Mouse (Mus musculus) left cerebral cortex, adult 8-10 months (tissue): ENCODE data around the gene Efcab11. TPM values are rescaled to one million over a fixed set of nuclear protein-coding genes. Genes with fewer than 3 reads are reported as not detected.

ENCODE experiments used
- DNase-seq, 2 experiments: peaks; one replicate each; pipeline ENCODE4 v3.0.0; 2022; ENCODE audit warnings: low spot score in 2 of 2
- total RNA-seq, 4 experiments: library from RNA; stranded (reverse); gene quantifications; 2 replicates each; pipeline ENCODE4 v1.2.4; 2022

The Efcab11 gene
- under 1 TPM; 0.15 to 0.77 (median 0.62) TPM for total RNA-seq

GRCm38 (mm10) chr12:99884269-99885261, at the start of gene Efcab11, which contains the start of gene Tdp1:
Gene Efcab11 (minus strand): TSS chr12:99884439.
Gene Tdp1 (plus strand): TSS chr12:99884517.
- DNase-seq, result peak; percentile 76 to 85

DNA sequence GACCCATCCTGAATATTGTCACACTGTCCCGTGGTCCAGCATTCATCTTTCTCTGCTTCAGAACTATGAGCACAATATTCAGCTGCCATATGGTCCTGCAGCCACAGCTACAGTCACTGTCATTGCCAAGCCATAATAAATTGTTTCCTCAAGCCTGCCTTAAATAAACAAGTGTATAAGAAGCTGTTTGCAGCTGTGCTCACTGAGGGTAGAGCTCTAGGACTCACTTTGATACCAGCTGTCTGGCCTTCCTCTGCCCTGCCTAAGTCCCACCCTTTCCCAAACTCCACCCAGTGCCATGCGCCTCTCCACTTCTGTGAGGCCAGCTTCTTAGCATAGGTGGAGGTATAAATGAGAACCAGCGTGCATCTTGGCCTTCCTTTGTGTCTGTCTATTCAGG, 49.4 kb upstream of the Efcab11 start:
- DNase-seq, result no peak

DNA sequence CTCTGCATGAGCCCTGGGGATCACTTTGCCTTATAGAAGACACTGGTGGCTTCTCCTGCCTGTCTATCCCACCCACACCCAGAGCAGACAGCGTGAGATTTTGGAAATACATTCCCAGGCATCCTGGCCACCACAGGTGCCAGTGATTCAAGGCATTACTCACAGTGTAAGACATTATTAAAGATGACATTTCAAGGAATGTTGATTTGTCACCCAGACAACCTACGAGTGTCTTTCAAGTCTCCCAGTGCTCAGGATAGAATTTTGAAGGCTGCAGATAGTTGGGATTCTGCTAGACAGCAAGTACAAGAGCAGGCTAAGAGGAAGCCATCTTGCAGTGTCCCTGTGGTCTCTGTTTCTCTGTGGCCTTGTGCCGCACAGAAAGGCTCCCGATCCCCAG, 48.0 kb upstream of the Efcab11 start:
- peak in 1 of 2 experiments; percentile 32 for DNase-seq

GRCm38 (mm10) chr12:99929160-99929559, 44.9 kb upstream of the Efcab11 start:
- DNase-seq, result no peak

GRCm38 (mm10) chr12:99928311-99928710, 44.1 kb upstream of the Efcab11 start:
- DNase-seq, result peak in 1 of 2 experiments; percentile 70

DNA sequence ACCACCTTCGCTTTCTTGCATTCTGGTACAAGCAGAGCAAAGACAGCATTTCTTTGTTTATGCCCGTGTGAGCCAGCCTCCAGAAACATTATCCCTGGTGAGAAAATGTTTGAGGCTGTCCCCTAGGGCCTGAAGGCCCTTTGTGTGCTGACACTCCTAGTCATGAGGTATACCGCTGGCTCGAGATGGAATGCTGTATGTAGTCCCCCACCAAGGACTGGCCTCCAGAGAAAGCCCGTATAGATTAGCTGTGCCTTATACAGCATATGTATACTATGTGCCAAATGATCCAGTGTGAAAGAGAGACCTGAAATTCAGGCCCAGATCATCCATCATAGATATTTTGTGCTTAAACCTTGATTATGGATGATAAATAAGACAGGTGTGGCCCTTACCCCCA, 39.5 kb upstream of the Efcab11 start:
- DNase-seq, result no peak

- DNase-seq, result peak in 1 of 2 experiments; percentile 50
These were observed 38.9 kb upstream of the Efcab11 start for GRCm38 (mm10) chr12:99923131-99923606.

DNA sequence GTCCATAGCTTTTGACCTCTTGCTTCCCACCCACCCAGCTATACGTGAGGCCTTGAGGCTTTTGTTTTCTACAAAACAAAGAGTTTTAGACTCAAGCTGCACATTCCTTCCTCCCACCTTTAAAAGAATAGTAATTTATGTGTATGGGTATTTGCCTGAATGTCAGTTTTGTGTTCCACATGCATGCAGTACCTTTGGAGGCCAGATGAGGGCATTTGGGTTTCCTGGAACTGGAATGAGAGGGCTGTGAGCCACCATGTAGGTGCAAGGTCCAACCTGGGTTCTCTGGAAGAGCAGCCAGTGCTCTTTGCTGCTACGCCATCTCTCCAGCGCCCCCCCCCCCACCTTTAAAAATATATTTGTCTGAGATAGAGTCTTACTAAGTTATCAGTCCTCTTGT, 36.8 kb upstream of the Efcab11 start:
- DNase-seq, result no peak

- no peak for DNase-seq
These were observed 35.4 kb upstream of the Efcab11 start for GRCm38 (mm10) chr12:99919636-99920035.

GRCm38 (mm10) chr12:99917800-99918427, 33.7 kb upstream of the Efcab11 start:
- DNase-seq, result peak; percentile 48 to 70

GRCm38 (mm10) chr12:99911466-99911865, 27.2 kb upstream of the Efcab11 start:
- no peak for DNase-seq

DNA sequence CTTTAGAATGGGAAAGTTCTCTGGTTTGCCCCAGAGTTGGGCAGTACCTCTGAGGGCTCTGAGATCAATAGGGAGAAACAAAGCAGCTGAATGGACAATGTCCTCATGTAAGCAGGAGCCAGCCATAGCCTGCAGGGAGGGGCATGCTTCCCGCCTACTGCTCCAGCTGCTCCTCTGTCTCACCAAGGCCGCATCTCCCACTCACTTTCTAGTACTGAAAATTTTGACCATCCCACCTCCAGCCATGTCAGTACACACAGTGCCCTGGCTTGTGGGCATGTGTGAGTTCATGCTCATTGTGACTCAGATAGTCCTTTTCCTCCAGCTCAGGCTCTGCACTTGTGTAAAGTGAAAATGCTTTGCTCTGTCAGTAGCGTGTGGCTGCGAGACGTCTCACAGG, 20.3 kb upstream of the Efcab11 start:
- peak in 1 of 2 experiments; percentile 34 for DNase-seq

- DNase-seq, result no peak
These were observed 18.7 kb upstream of the Efcab11 start for GRCm38 (mm10) chr12:99902867-99903370.

DNA sequence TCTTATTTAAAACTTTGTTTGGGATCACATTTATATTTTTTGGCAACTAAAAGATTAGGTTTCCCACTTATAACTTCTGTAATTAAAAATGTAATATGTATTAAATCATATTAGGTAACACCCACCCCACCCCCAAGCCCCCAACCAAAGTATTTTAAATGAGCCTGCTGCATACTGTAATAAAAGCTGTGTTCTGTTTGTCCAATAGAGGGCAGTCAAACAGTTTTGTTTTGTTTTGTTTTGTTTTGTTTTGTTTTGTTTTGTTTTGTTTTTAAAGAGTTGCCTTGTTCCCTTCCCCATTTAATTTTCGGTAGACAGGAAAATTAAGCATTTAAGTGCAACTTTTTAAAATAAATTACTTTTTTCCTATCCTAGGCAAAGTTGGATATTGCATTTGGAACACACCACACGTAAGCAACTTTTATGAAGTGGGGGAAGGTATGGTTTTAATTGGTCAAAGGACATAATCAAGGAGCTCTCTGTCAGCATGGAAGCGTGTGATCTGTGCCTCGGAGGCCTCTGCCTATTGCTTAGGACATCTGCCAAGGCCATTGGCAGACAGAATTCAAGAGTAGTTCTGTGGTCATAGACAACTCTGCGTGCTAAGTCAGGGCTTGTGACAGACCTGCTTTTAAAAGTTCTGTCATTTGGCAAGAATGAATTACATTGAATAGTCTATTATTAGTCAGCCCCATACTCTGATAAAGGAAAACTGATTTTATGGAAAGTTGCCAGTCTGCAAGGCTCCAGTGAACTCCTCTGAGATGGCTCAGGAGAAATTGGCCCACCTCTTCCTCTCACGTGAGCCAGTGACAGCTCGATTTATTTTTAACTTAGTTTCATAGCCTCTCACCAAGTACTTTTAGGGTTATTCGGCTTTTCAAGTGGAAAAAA, 18.0 kb upstream of the Efcab11 start:
- no peak for DNase-seq

- DNase-seq, result no peak
These were observed 15.8 kb upstream of the Efcab11 start for GRCm38 (mm10) chr12:99899991-99900390.

- DNase-seq, result no peak
These were observed 14.1 kb upstream of the Efcab11 start for GRCm38 (mm10) chr12:99898248-99898870.

DNA sequence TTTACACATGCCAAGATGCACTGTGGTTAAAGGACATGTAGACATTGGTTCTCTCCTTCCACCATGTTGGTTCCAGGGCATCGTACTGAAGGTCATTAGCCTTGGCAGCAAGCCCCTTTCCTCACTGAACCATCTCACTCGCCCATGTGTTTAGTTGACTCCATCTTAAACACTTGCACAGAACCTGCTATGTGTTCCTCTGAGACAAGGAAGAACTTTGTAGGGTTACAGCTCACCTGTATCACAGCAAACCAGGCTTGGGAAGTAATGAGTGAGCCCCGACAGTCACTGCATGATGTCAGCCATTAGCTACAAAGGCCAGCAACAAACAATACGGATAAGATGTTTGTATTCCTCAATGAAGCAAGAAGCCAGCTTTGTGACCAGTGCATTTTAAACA, 13.6 kb upstream of the Efcab11 start:
- DNase-seq, result no peak

GRCm38 (mm10) chr12:99885282-99885901, 1.2 kb upstream of the Efcab11 start:
- DNase-seq, result no peak

GRCm38 (mm10) chr12:99883713-99884105, 530 bp downstream of the Efcab11 start:
- no peak for DNase-seq
